Mouse (Mus musculus) ES-Bruce4 (cell line): ENCODE results near the gene Lcmt1.

Source experiments
- CTCF ChIP-seq: IDR thresholded peaks from one replicate; pipeline ENCODE4 v1.8.1; 2011; ENCODE audit warnings: low read depth, low read length
- POLR2A ChIP-seq: IDR thresholded peaks from one replicate; pipeline ENCODE4 v1.8.1; 2011; ENCODE audit warnings: low read length; ENCODE audit not compliant: insufficient read depth

DNA sequence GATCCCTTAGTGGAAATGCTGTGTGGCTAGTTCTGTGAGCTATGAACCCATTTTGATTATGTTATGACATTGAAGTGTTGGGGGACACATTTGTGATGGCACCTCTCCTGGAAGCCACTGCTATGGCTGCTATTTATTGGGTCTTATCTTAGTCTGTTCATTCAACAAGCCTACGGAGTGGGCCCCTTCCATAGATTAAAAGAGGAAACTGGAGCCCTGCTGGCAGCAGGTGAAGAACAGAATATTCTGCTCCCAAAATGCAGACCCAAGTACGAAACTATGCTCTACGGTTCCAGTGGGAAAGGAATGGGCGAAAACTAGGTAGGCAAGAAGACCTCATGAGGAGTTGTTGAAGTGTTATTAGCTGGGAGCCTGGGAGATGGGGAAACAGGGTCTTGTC, 88.7 kb downstream of the Lcmt1 start:
- TF ChIP-seq POLR2A (no peak), CTCF (no peak)
